ENCODE assay signal across 8 mouse cellular contexts in the genomic region with DNA sequence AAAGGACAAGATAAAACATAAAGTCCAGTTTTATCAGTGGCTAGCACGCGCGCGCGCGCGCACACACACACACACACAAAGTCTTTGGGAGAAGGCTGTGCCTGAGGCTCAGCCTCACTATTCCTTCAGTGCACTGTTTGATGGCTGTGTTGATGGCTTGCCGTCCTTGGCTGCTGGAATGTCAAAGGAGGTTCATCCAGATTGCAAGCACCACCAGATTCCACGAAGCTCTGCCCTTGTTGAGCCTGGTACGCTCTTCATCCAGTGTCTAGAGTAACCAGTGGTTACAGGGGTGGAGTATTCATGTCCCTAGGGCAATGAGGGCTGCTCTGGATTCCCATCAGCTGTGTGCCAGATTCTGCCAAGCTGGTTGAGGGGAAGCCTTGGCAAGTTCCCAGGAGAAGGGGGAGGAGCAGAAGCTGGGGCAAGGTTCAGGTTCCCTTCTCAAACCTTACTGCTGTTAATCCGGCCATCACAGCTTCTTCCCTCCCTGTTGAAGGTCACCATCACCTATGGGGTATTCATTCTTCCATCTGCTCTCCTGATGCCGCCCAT. TPM values are rescaled to one million over a fixed set of nuclear protein-coding genes. Genes with fewer than 3 reads are reported as not detected.
A peak's percentile ranks its signal among the peaks of the same experiment; 100 is the strongest.
DNase-seq lines count a peak whose midpoint lies in the region; ATAC-seq and TF ChIP-seq lines count a peak whose summit lies in the region.

No protein-coding gene starts in this region.

- no peak overlapping the region for H3K4me2 ChIP-seq in heart, embryonic 14.5 days (ENCODE audit: low read length)
- H3K4me2 ChIP-seq in heart, postnatal 0 days (ENCODE audit: low read depth, low read length): no peak overlapping the region
- peak overlapping the region; percentile 19; the same call in 1 of the 2 replicates for H3K4me2 ChIP-seq in midbrain, embryonic 13.5 days (replicated peaks)

- 65% methylated on average over 12 of the region's 12 CpGs for WGBS in heart, embryonic 14.5 days
- 69% methylated on average over 12 of the region's 12 CpGs for WGBS in heart, adult 2 months
- 60% methylated on average over 12 of the region's 12 CpGs for WGBS in heart, postnatal 0 days
- WGBS in midbrain, embryonic 13.5 days: 79% methylated on average over 12 of the region's 12 CpGs

- no peaks in the 10 kb centered on the region for H3K9me3 ChIP-seq in heart, embryonic 14.5 days (ENCODE audit: control insufficient read depth, low read length)
- no peaks in the 10 kb centered on the region for H3K9me3 ChIP-seq in heart, postnatal 0 days (replicated peaks; ENCODE audit: control insufficient read depth, low read length)
- H3K9me3 ChIP-seq in midbrain, embryonic 13.5 days: no peaks in the 10 kb centered on the region

- H3K36me3 ChIP-seq in heart, embryonic 14.5 days (ENCODE audit: control insufficient read depth, insufficient read depth, low read length): peaks cover 27% of the 10 kb centered on the region
- no peaks in the 10 kb centered on the region for H3K36me3 ChIP-seq in heart, adult 2 months (ENCODE audit: control insufficient read depth, insufficient read depth, low read length)
- H3K36me3 ChIP-seq in heart, postnatal 0 days (replicated peaks; ENCODE audit: control insufficient read depth, insufficient read depth, low read length): peaks cover 23% of the 10 kb centered on the region
- H3K36me3 ChIP-seq in midbrain, embryonic 13.5 days: peaks cover 21% of the 10 kb centered on the region

- intact Hi-C loops in heart, adult 2 months (cut with DNase I): no loop called here

- no peak for TF ChIP-seq POLR2A in heart, adult 2 months (IDR thresholded peaks at IDR 0.05; ENCODE audit: insufficient read depth, low read depth, low read length)

- TF ChIP-seq CTCF in heart, adult 2 months (IDR thresholded peaks at IDR 0.05): no peak
- no peak for TF ChIP-seq CTCF in Patski (IDR thresholded peaks at IDR 0.05)
- TF ChIP-seq CTCF in heart, postnatal 0 days (IDR thresholded peaks at IDR 0.05; ENCODE audit: low read depth): no peak

- no peak overlapping the region for H3K4me3 ChIP-seq in heart, embryonic 14.5 days (ENCODE audit: control insufficient read depth in 1 of 2, insufficient read depth in 1 of 2, low read depth in 1 of 2, low read length in 2 of 2)
- H3K4me3 ChIP-seq in heart, adult 2 months: no peak overlapping the region
- H3K4me3 ChIP-seq in heart, postnatal 0 days (ENCODE audit: low read depth, low read length): no peak overlapping the region
- no peak overlapping the region for H3K4me3 ChIP-seq in midbrain, embryonic 13.5 days (replicated peaks)

- POLR2A ChIA-PET in Patski (lab: Charles Lee): interaction anchor here (0.6 to 1.6 kb wide), 3 partner anchors 14 to 76 kb away, joined by 3 to 4 read pairs (median 3); no protein-coding TSS in a partner anchor

- no peak for ATAC-seq in heart, embryonic 14.5 days (ENCODE audit: insufficient number of reproducible peaks, insufficient read depth, low FRiP score, low read depth)
- ATAC-seq in Patski: peak; percentile 32
- ATAC-seq in heart, postnatal 0 days (ENCODE audit: insufficient read depth, low read depth): peak; percentile 37
- ATAC-seq in midbrain, embryonic 13.5 days: no peak
- no peak for ATAC-seq in megakaryocyte progenitor cell, adult 5-6 weeks (replicated peaks; ENCODE audit: poor library complexity)

- H3K27me3 ChIP-seq in heart, embryonic 14.5 days (ENCODE audit: control insufficient read depth, insufficient read depth, low read length): no peaks in the 10 kb centered on the region
- H3K27me3 ChIP-seq in heart, adult 2 months (ENCODE audit: control insufficient read depth, insufficient read depth, low read length): no peaks in the 10 kb centered on the region
- H3K27me3 ChIP-seq in Patski: no peaks in the 10 kb centered on the region
- no peaks in the 10 kb centered on the region for H3K27me3 ChIP-seq in heart, postnatal 0 days (ENCODE audit: control insufficient read depth, insufficient read depth, low read length)
- no peaks in the 10 kb centered on the region for H3K27me3 ChIP-seq in midbrain, embryonic 13.5 days

- CTCF ChIA-PET in Patski (lab: Charles Lee): interaction anchor here (0.9 to 3.1 kb wide), 2 partner anchors 14 to 18 kb away, joined by 5 to 10 read pairs; no protein-coding TSS in a partner anchor

- peak overlapping the region; percentile 34 to 58; a peak in 3 of 4 replicates for H3K27ac ChIP-seq in heart, embryonic 14.5 days (replicated peaks in 1 of 2; ENCODE audit: control insufficient read depth in 1 of 2, insufficient read depth in 1 of 2, low read depth in 2 of 2, low read length in 2 of 2)
- H3K27ac ChIP-seq in heart, adult 2 months: no peak overlapping the region
- H3K27ac ChIP-seq in heart, postnatal 0 days (ENCODE audit: low read depth): peak overlapping the region; percentile 22
- peak overlapping the region; percentile 90 for H3K27ac ChIP-seq in midbrain, embryonic 13.5 days

- H3K9ac ChIP-seq in heart, embryonic 14.5 days (ENCODE audit: low read length): peak overlapping the region; percentile 12; the same call in 1 of the 2 replicates
- no peak overlapping the region for H3K9ac ChIP-seq in heart, adult 2 months (ENCODE audit: low read depth, low read length)
- H3K9ac ChIP-seq in heart, postnatal 0 days (replicated peaks; ENCODE audit: low read depth, low read length): no peak overlapping the region
- peak overlapping the region; percentile 56 for H3K9ac ChIP-seq in midbrain, embryonic 13.5 days (replicated peaks)

- no peak for TF ChIP-seq EP300 in heart, adult 2 months (IDR thresholded peaks at IDR 0.05; ENCODE audit: insufficient read depth, low read depth, low read length)
- no peak for TF ChIP-seq EP300 in heart, postnatal 0 days (IDR thresholded peaks at IDR 0.05; ENCODE audit: low read depth)

- in situ Hi-C loops in Patski (cut with MboI; ENCODE audit: low pct_unique_long_range_greater_than_20kb): no loop called here

- H3K4me1 ChIP-seq in heart, embryonic 14.5 days (ENCODE audit: control insufficient read depth in 2 of 2, insufficient read depth in 2 of 2, low read length in 2 of 2): peaks cover 51 to 84% of the 10 kb centered on the region in 2 experiments
- peaks cover 22% of the 10 kb centered on the region for H3K4me1 ChIP-seq in heart, adult 2 months (ENCODE audit: control insufficient read depth, insufficient read depth, low read length)
- peaks cover 71% of the 10 kb centered on the region for H3K4me1 ChIP-seq in heart, postnatal 0 days (ENCODE audit: control insufficient read depth, insufficient read depth)
- H3K4me1 ChIP-seq in midbrain, embryonic 13.5 days (replicated peaks): peaks cover 90% of the 10 kb centered on the region

- DNase-seq in heart, adult 2 months: no peak
- DNase-seq in Patski (ENCODE audit: low read depth, low spot score): no peak
- peak; percentile 55 for DNase-seq in heart, postnatal 0 days (ENCODE audit: low spot score)
- DNase-seq in embryo, embryonic 11 days: no peak
- DNase-seq in layer of hippocampus, postnatal 36 days: no peak

- no peaks in the 10 kb centered on the region for H3K79me2 ChIP-seq in heart, adult 2 months (replicated peaks; ENCODE audit: control insufficient read depth, insufficient read depth, low read length)

RNA-seq across cellular contexts. Expression of gene Srebf1, which starts 40.2 kb away (rescaled TPM):
- polyA plus RNA-seq in heart, embryonic 14.5 days (2014; fragmentation: Nextera tagmentation; extraction: Ambion mirVana): 37.9 and 45.3 TPM in 2 replicates
- 10 to 100 TPM; 25.3 to 35.4 TPM for total RNA-seq in heart, adult 2 months (2021)
- polyA plus RNA-seq in heart, adult 2 months (2012; rRNA removed): 42.6 and 54.0 TPM in 2 replicates
- polyA plus RNA-seq in Patski (2021): 65.4 TPM
- 77.2 and 81.7 TPM in 2 replicates for total RNA-seq in heart, postnatal 0 days (2014; rRNA removed; ENCODE audit: low replicate concordance)
- polyA plus RNA-seq in heart, postnatal 0 days (2015; fragmentation: Nextera tagmentation; extraction: Ambion mirVana): 29.9 and 31.0 TPM in 2 replicates
- 38.5 and 46.0 TPM in 2 replicates for polyA plus RNA-seq in midbrain, embryonic 13.5 days (2015; fragmentation: Nextera tagmentation; extraction: Ambion mirVana)
- 20.9 and 23.3 TPM in 2 replicates for total RNA-seq in megakaryocyte progenitor cell, adult 5-6 weeks (2015)
- 20.6 and 29.3 TPM in 2 replicates for total RNA-seq in megakaryocyte progenitor cell, adult 5-6 weeks (2017)
- 10 to 100 TPM; 47.1 to 56.2 TPM for total RNA-seq in layer of hippocampus, postnatal 36 days (2021)

Comparison
In these comparisons a context has a peak if more than half of its experiments do, and no peak if none do; other contexts are left out.
1. ATAC-seq: peak in Patski (single experiment) and heart, postnatal 0 days (single experiment); none in heart, embryonic 14.5 days (single experiment), midbrain, embryonic 13.5 days (single experiment) and megakaryocyte progenitor cell, adult 5-6 weeks (single experiment).
2. H3K9ac ChIP-seq: peak in heart, embryonic 14.5 days (single experiment) and midbrain, embryonic 13.5 days (single experiment); none in heart, adult 2 months (single experiment) and heart, postnatal 0 days (single experiment).